Mouse (Mus musculus): ENCODE measurements around the gene Tbx18. TPM values are rescaled to one million over a fixed set of nuclear protein-coding genes. Genes with fewer than 3 reads are reported as not detected.

Gene Tbx18
- polyA plus RNA-seq, 1 experiment from 2014 or later, result 3.2 TPM

DNA sequence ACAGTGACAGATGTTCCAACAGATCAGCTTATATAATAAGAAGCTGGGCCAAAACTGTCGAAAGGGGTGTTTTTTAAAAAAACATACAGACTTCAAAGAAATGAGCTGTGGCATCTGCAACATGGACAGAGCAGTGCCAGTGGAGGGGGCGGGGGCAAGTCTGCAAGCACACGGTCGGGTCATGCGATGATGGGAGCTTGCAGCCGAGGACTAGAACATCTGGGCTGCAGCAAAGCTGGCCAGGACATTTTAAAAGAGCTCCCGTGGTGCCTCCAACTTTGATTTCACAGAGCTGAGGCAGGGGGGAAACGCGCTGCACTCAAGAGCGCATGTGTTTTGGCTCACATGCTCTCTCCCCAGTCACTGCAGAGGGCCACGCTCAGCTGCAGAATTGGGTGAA lies 48.8 kb downstream of the Tbx18 start:
- H3K4me1 ChIP-seq (ENCODE audit: control insufficient read depth, insufficient read depth, low read length), result no peaks in the 10 kb centered on the region
- no peak overlapping the region for H3K4me3 ChIP-seq (replicated peaks; ENCODE audit: low read depth, low read length)
- no peak overlapping the region for H3K4me2 ChIP-seq (ENCODE audit: low read length)
- DNase-seq (no peak), ATAC-seq (ENCODE audit: low FRiP score, low TSS enrichment) (no peak; the same call in 1 of the 2 replicates)
- H3K36me3 ChIP-seq (ENCODE audit: control insufficient read depth, insufficient read depth, low read length), result no peaks in the 10 kb centered on the region
- no peaks in the 10 kb centered on the region for H3K9me3 ChIP-seq (ENCODE audit: control insufficient read depth, low read length)
- H3K9ac ChIP-seq (replicated peaks; ENCODE audit: low read length), result no peak overlapping the region
- no peak overlapping the region for H3K27ac ChIP-seq (replicated peaks; ENCODE audit: low read depth, low read length)
- WGBS, result 71% methylated on average over 11 of the region's 11 CpGs
- H3K27me3 ChIP-seq (ENCODE audit: control insufficient read depth, insufficient read depth, low read length), result no peaks in the 10 kb centered on the region
